Mouse (Mus musculus) heart, embryonic 10.5 days (tissue): Measurements from ENCODE around the gene Agtpbp1. TPM values are rescaled to one million over a fixed set of nuclear protein-coding genes. Genes with fewer than 3 reads are reported as not detected.
"Not testable (repeated sequence)": the region's sequence is repeated elsewhere in the genome, so short reads cannot be mapped to it uniquely, and the experiment has no call there.

Source experiments
- DNase-seq: peaks from one replicate; pipeline ENCODE4 v3.0.0-alpha.2; 2017; ENCODE audit warnings: low spot score
- H3K27ac ChIP-seq: fragments of 300-500 bp; sonication (generic); 2 replicates; pipeline ENCODE4 v1.5.1; 2016; ENCODE audit warnings: mild to moderate bottlenecking
- H3K27me3 ChIP-seq: fragments of 300-500 bp; sonication (generic); 2 replicates; pipeline ENCODE4 v1.6.1; 2016; ENCODE audit warnings: mild to moderate bottlenecking; ENCODE audit not compliant: poor library complexity, insufficient read depth, severe bottlenecking
- H3K36me3 ChIP-seq: fragments of 300-500 bp; sonication (generic); 2 replicates; pipeline ENCODE4 v1.6.1; 2016; ENCODE audit warnings: mild to moderate bottlenecking, moderate library complexity
- H3K4me1 ChIP-seq: fragments of 300-500 bp; sonication (generic); 2 replicates; pipeline ENCODE4 v1.6.1; 2016; ENCODE audit warnings: mild to moderate bottlenecking
- H3K4me3 ChIP-seq: fragments of 300-500 bp; sonication (generic); 2 replicates; pipeline ENCODE4 v1.5.1; 2016; ENCODE audit warnings: mild to moderate bottlenecking, moderate library complexity
- H3K9me3 ChIP-seq: fragments of 300-500 bp; sonication (generic); 2 replicates; pipeline ENCODE4 v1.6.1; 2016; ENCODE audit warnings: mild to moderate bottlenecking, moderate library complexity
- WGBS: fragments of 180-500 bp; shearing (Covaris S2); methylation state at CpG from one replicate; pipeline ENCODE4 v1.1.7; 2016; 5-methylcytosine and 5-hydroxymethylcytosine counted together
- polyA plus RNA-seq: library from polyadenylated mRNA; unstranded; fragments of >200 nt; fragmentation: Nextera tagmentation; extraction: Ambion mirVana; gene quantifications from 2 replicates; pipeline ENCODE4 v1.2.1, GENCODE M21; 2016

The Agtpbp1 gene
- polyA plus RNA-seq, 1 experiment from 2014 or later: 8.8 TPM

DNA sequence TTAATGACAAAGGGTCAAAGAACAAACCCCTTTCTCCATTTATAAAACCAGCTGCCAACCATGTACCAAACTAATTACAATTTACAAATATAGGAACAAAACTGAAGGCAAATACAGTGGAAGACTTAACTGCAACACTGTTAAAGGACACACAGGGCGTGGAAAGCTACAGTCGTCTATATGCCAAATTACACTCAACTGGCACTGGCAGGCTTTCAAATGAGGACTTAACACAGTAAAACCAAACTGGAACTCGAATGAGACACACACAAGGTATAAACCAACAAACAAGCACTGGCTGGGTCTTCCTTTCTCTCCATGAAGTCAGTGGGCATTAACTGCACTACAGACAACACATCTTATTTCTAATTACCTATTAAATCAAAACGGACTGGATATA is 94.3 kb downstream of the Agtpbp1 start:
- Histone ChIP-seq H3K27ac (no peak overlapping the region), H3K36me3 (peaks cover 9% of the 10 kb centered on the region), H3K4me1 (peaks cover 6% of the 10 kb centered on the region), H3K4me3 (no peak overlapping the region), H3K9me3 (no peaks in the 10 kb centered on the region), H3K27me3 (no peaks in the 10 kb centered on the region)
- DNase-seq: no peak
- WGBS: 68% methylated on average over 4 of the region's 4 CpGs

DNA sequence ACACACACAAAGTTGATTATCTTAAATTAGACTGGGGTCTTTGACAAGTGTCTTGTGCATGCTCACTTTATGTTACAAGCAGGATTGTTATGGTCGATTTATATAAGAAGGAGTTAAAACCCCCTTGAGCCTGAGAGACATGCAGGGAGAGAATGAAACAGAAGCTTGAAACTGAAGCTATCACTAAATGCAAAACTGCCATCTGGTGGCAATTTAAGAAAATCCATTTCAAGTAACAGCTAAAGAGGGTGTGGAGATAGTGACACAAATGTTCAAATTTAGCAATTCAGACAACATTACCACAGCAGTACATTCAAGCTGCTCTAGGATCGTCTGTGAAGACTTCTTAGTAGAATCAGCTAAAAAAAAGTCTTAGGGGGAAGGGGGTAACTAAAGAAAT is 95.9 kb downstream of the Agtpbp1 start:
- no peaks in the 10 kb centered on the region for H3K9me3 ChIP-seq
- H3K27ac ChIP-seq: no peak overlapping the region
- H3K4me3 ChIP-seq: no peak overlapping the region
- H3K27me3 ChIP-seq: no peaks in the 10 kb centered on the region
- no peaks in the 10 kb centered on the region for H3K4me1 ChIP-seq
- DNase-seq: no peak
- no peaks in the 10 kb centered on the region for H3K36me3 ChIP-seq
- 43% methylated on average over 2 of the region's 2 CpGs for WGBS

- Histone ChIP-seq H3K4me3 (no peak overlapping the region), H3K4me1 (no peaks in the 10 kb centered on the region), H3K27me3 (no peaks in the 10 kb centered on the region), H3K36me3 (no peaks in the 10 kb centered on the region), H3K27ac (no peak overlapping the region), H3K9me3 (no peaks in the 10 kb centered on the region)
- no peak for DNase-seq
- 88% methylated on average over 8 of the region's 8 CpGs for WGBS
Measured at GRCm38 (mm10) chr13:59487287-59487686, 97.7 kb downstream of the Agtpbp1 start.

DNA sequence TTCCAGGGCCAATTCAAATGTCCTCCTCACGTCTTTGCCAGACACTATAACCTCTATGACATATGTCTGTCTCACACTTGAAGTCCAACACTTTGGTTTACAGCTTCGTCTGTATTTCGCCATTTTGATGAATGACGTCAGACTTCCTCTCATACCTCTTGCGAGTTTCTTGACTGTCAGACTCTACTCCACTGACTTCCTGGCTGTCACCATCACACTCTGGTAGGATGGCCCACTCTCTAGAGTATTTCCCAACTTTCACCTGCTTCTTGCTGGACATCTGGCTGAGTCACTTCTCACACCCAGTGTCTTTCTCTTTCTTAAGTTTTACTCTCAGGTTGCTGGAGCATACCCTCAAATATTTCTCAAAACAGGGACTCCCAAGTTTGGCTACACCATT is 98.8 kb downstream of the Agtpbp1 start:
- Histone ChIP-seq H3K27me3 (no peaks in the 10 kb centered on the region), H3K27ac (no peak overlapping the region), H3K36me3 (no peaks in the 10 kb centered on the region), H3K9me3 (no peaks in the 10 kb centered on the region), H3K4me1 (no peaks in the 10 kb centered on the region), H3K4me3 (no peak overlapping the region)
- no peak for DNase-seq
- WGBS: 86% methylated on average over 5 of the region's 5 CpGs

- H3K9me3 ChIP-seq: no peaks in the 10 kb centered on the region
- DNase-seq: no peak
- WGBS: 84% methylated on average over 7 of the region's 7 CpGs
- H3K4me3 ChIP-seq: no peak overlapping the region
- H3K36me3 ChIP-seq: no peaks in the 10 kb centered on the region
- no peaks in the 10 kb centered on the region for H3K27me3 ChIP-seq
- H3K4me1 ChIP-seq: no peaks in the 10 kb centered on the region
- H3K27ac ChIP-seq: no peak overlapping the region
Measured at GRCm38 (mm10) chr13:59485456-59485855, 99.6 kb downstream of the Agtpbp1 start.

GRCm38 (mm10) chr13:59481484-59481855 is 103.6 kb downstream of the Agtpbp1 start:
- H3K4me3 ChIP-seq: no peak overlapping the region
- no peaks in the 10 kb centered on the region for H3K4me1 ChIP-seq
- H3K27ac ChIP-seq: no peak overlapping the region
- no peaks in the 10 kb centered on the region for H3K9me3 ChIP-seq
- H3K27me3 ChIP-seq: no peaks in the 10 kb centered on the region
- H3K36me3 ChIP-seq: peaks cover 11% of the 10 kb centered on the region
- DNase-seq: no peak
- WGBS: 91% methylated on average over 4 of the region's 4 CpGs

GRCm38 (mm10) chr13:59480599-59481483 is 104.2 kb downstream of the Agtpbp1 start:
- WGBS: 93% methylated on average over 13 of the region's 13 CpGs
- no peaks in the 10 kb centered on the region for H3K9me3 ChIP-seq

DNA sequence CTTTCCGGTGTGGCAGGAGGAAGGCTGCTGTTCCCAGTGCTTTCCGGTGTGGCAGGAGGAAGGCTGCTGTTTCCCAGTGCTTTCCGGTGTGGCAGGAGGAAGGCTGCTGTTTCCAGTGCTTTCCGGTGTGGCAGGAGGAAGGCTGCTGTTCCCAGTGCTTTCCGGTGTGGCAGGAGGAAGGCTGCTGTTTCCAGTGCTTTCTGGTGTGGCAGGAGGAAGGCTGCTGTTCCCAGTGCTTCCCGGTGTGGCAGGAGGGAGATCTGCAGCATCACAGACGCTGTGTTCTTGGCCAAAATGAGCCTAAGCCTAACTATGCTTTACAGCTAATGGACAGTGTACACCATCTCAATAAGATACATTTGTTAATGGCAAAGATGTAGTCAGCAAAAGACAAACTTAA is 107.1 kb downstream of the Agtpbp1 start:
- H3K36me3 ChIP-seq: peaks cover 12% of the 10 kb centered on the region
- 80% methylated on average over 7 of the region's 7 CpGs for WGBS
- H3K4me1 ChIP-seq, H3K9me3 ChIP-seq, H3K27ac ChIP-seq, H3K27me3 ChIP-seq, DNase-seq, H3K4me3 ChIP-seq: not testable (repeated sequence)

More at GRCm38 (mm10) chr13:59480599-59481483, 104.2 kb downstream of the Agtpbp1 start:
- H3K27me3 ChIP-seq: no peaks in the 10 kb centered on the region
- peaks cover 12% of the 10 kb centered on the region for H3K36me3 ChIP-seq
- DNase-seq: no peak
- no peak overlapping the region for H3K27ac ChIP-seq
- H3K4me1 ChIP-seq: no peaks in the 10 kb centered on the region
- no peak overlapping the region for H3K4me3 ChIP-seq

DNA sequence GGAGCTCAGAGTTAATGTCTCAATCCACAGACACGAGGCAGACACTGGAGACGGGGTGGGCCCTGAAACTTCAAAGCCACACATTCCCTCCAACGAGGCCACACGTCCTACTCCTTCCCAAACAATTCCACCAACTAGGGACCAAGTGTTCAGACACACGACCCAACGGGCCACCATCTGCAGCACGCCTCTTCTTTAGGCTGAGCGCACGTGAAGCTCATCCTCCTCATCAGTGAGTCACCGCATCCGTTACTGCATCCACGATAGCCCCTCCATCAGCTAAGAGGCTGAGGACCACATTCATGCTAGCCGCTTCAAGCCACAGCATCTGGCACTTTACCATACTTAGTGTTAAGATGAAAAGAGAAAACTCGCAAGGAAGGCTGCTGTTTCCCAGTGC is 107.6 kb downstream of the Agtpbp1 start:
- no peak overlapping the region for H3K4me3 ChIP-seq
- H3K27ac ChIP-seq: no peak overlapping the region
- no peaks in the 10 kb centered on the region for H3K27me3 ChIP-seq
- no peaks in the 10 kb centered on the region for H3K4me1 ChIP-seq
- 89% methylated on average over 14 of the region's 14 CpGs for WGBS
- DNase-seq: no peak
- no peaks in the 10 kb centered on the region for H3K9me3 ChIP-seq
- H3K36me3 ChIP-seq: peaks cover 12% of the 10 kb centered on the region

- Histone ChIP-seq H3K27ac (no peak overlapping the region), H3K4me3 (no peak overlapping the region), H3K36me3 (peaks cover 12% of the 10 kb centered on the region), H3K4me1 (no peaks in the 10 kb centered on the region), H3K27me3 (no peaks in the 10 kb centered on the region), H3K9me3 (no peaks in the 10 kb centered on the region)
- DNase-seq: no peak
- WGBS: 86% methylated on average over 8 of the region's 8 CpGs
Measured at GRCm38 (mm10) chr13:59474973-59475372, 110.1 kb downstream of the Agtpbp1 start.

GRCm38 (mm10) chr13:59473341-59473740 is 111.7 kb downstream of the Agtpbp1 start:
- H3K27me3 ChIP-seq: no peaks in the 10 kb centered on the region
- no peaks in the 10 kb centered on the region for H3K9me3 ChIP-seq
- H3K4me3 ChIP-seq: no peak overlapping the region
- no peak overlapping the region for H3K27ac ChIP-seq
- WGBS: 85% methylated on average over 10 of the region's 10 CpGs
- peaks cover 12% of the 10 kb centered on the region for H3K36me3 ChIP-seq
- DNase-seq: no peak
- no peaks in the 10 kb centered on the region for H3K4me1 ChIP-seq

- H3K4me1 ChIP-seq: peaks cover 5% of the 10 kb centered on the region; the same call in 1 of the 2 replicates
- H3K36me3 ChIP-seq: peaks cover 8% of the 10 kb centered on the region
- no peaks in the 10 kb centered on the region for H3K27me3 ChIP-seq
- H3K9me3 ChIP-seq: no peaks in the 10 kb centered on the region
- H3K4me3 ChIP-seq: no peak overlapping the region
- no peak overlapping the region for H3K27ac ChIP-seq
- WGBS: 87% methylated on average over 5 of the region's 5 CpGs
- DNase-seq: no peak
Measured at GRCm38 (mm10) chr13:59472222-59472621, 112.8 kb downstream of the Agtpbp1 start.

GRCm38 (mm10) chr13:59469701-59470100 is 115.3 kb downstream of the Agtpbp1 start:
- H3K4me1 ChIP-seq: peaks cover 7% of the 10 kb centered on the region; the same call in 1 of the 2 replicates
- no peaks in the 10 kb centered on the region for H3K9me3 ChIP-seq
- no peaks in the 10 kb centered on the region for H3K27me3 ChIP-seq
- no peak for DNase-seq
- H3K36me3 ChIP-seq: no peaks in the 10 kb centered on the region; the same call in 1 of the 2 replicates
- H3K27ac ChIP-seq: no peak overlapping the region
- 91% methylated on average over 5 of the region's 5 CpGs for WGBS
- no peak overlapping the region for H3K4me3 ChIP-seq
